18 mouse cellular contexts compared by ENCODE assay signal in genomic region chr10:108345123-108345522, GRCm38 (mm10). TPM values are rescaled to one million over a fixed set of nuclear protein-coding genes. Genes with fewer than 3 reads are reported as not detected.
"Had no signal": no experiment of that assay in that cellular context is flagged by ENCODE, and none has a peak within 500 bp of the region (broad histone marks: within the 10 kb centered on the region; RNA-seq: fewer than 3 reads in every experiment).

No protein-coding gene starts in this region.

- H3K9ac ChIP-seq: limb, embryonic 12.5 days; liver, embryonic 13.5 days; midbrain, embryonic 15.5 days; neural tube, embryonic 13.5 days had no signal

- H3K9me3 ChIP-seq: liver, embryonic 13.5 days; megakaryocyte, embryonic 14.5 days; midbrain, embryonic 15.5 days; neural tube, embryonic 13.5 days had no signal

- H3K36me3 ChIP-seq: limb, embryonic 12.5 days; liver, embryonic 13.5 days; midbrain, embryonic 15.5 days; neural tube, embryonic 13.5 days had no signal

- H3K4me2 ChIP-seq: limb, embryonic 12.5 days; liver, embryonic 13.5 days; midbrain, embryonic 11.5 days; midbrain, embryonic 15.5 days; neural tube, embryonic 13.5 days had no signal

- H3K4me1 ChIP-seq: liver, embryonic 13.5 days; megakaryocyte, embryonic 14.5 days; midbrain, embryonic 15.5 days; neural tube, embryonic 13.5 days had no signal

- H3K4me3 ChIP-seq: layer of hippocampus, adult 2 months; limb, embryonic 12.5 days; liver, embryonic 13.5 days; megakaryocyte, embryonic 14.5 days; midbrain, embryonic 15.5 days; neural tube, embryonic 13.5 days had no signal

- H3K27ac ChIP-seq: kidney, postnatal 0 days; layer of hippocampus, adult 2 months; limb, embryonic 12.5 days; liver, embryonic 13.5 days; macrophage; midbrain, embryonic 15.5 days; neural tube, embryonic 13.5 days had no signal

- ATAC-seq: hindbrain, embryonic 16.5 days; inflammation-experienced regulatory T-cells, adult 6 months; midbrain, embryonic 15.5 days had no signal

- H3K27me3 ChIP-seq: limb, embryonic 12.5 days; liver, embryonic 13.5 days; megakaryocyte, embryonic 14.5 days; midbrain, embryonic 15.5 days; neural tube, embryonic 13.5 days had no signal

- DNase-seq: kidney, adult 8-10 months; kidney, postnatal 36 days; liver, embryonic 13.5 days; lung, adult 2 months; lung, postnatal 10 days; retina, postnatal 1 day; right cerebral cortex, postnatal 4 days; thymus, postnatal 36 days had no signal

RNA-seq across cellular contexts. Expression of gene Pawr, which starts 13.2 kb away (rescaled TPM):
- polyA plus RNA-seq: macrophage had no signal
